19 mouse cellular contexts compared by ENCODE assay signal in the genomic region with DNA sequence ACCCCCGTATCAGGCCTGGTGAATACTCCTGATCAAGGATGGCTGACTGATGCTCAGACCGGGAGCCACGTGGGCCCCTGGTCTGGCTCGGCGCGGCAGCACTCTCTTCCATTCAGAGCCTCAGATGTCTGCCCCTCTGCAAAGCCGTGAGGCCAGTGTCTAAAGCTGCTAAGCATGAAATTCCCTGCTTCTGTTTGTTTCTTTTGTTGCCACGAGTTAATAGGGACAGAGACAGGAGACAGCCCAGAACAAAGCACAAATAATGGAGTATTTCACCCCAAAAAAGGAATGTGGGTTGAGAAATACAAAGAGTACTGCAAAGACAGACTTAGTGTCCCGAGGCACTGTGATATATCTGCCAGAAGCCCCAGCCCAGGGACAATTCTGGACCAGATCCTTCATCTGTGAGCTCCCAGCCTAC.
DNase-seq lines count a peak whose midpoint lies in the region; ATAC-seq and TF ChIP-seq lines count a peak whose summit lies in the region.
"Had no signal": no experiment of that assay in that cellular context is flagged by ENCODE, and none has a peak within 500 bp of the region (broad histone marks: within the 10 kb centered on the region; RNA-seq: fewer than 3 reads in every experiment).

No protein-coding gene starts in this region.

- no peaks in the 10 kb centered on the region for H3K36me3 ChIP-seq in forebrain, embryonic 14.5 days (ENCODE audit: control insufficient read depth, insufficient read depth, low read length)
- no peaks in the 10 kb centered on the region for H3K36me3 ChIP-seq in forebrain, embryonic 13.5 days (ENCODE audit: poor library complexity, severe bottlenecking)
- no peaks in the 10 kb centered on the region for H3K36me3 ChIP-seq in hindbrain, embryonic 11.5 days (ENCODE audit: control insufficient read depth, insufficient read depth, low read length)
- H3K36me3 ChIP-seq in midbrain, embryonic 14.5 days (ENCODE audit: control insufficient read depth, insufficient read depth, low read length) = no peaks in the 10 kb centered on the region
- H3K36me3 ChIP-seq: embryonic facial prominence, embryonic 12.5 days; heart, embryonic 10.5 days; intestine, embryonic 15.5 days had no signal

- TF ChIP-seq CTCF in brain, embryonic 14.5 days (IDR thresholded peaks at IDR 0.05; ENCODE audit: borderline replicate concordance, extremely low read depth, insufficient read depth, insufficient read length) = no peak

- no peak overlapping the region for H3K27ac ChIP-seq in forebrain, embryonic 14.5 days (ENCODE audit: low read depth, low read length)
- H3K27ac ChIP-seq in forebrain, embryonic 13.5 days = no peak overlapping the region
- H3K27ac ChIP-seq in hindbrain, embryonic 11.5 days (ENCODE audit: low read depth, low read length) = peak overlapping the region; percentile 49; the same call in 1 of the 2 replicates
- H3K27ac ChIP-seq in midbrain, embryonic 14.5 days (replicated peaks; ENCODE audit: low read depth, low read length) = no peak overlapping the region; the same call in 1 of the 2 replicates
- H3K27ac ChIP-seq: embryonic facial prominence, embryonic 12.5 days; heart, embryonic 10.5 days; intestine, embryonic 15.5 days; kidney, postnatal 0 days; left cerebral cortex, adult 2 months; liver, embryonic 14.5 days had no signal

- no peak for TF ChIP-seq POLR2A in brain, embryonic 14.5 days (IDR thresholded peaks at IDR 0.05; ENCODE audit: borderline replicate concordance, extremely low read depth, insufficient read depth, insufficient read length, poor library complexity, severe bottlenecking)

- H3K4me1 ChIP-seq in forebrain, embryonic 14.5 days (ENCODE audit: control insufficient read depth, insufficient read depth, low read length) = peaks cover 29% of the 10 kb centered on the region
- H3K4me1 ChIP-seq in forebrain, embryonic 13.5 days = peaks cover 40% of the 10 kb centered on the region
- no peaks in the 10 kb centered on the region; the same call in 1 of the 2 replicates for H3K4me1 ChIP-seq in hindbrain, embryonic 11.5 days (replicated peaks; ENCODE audit: control insufficient read depth, insufficient read depth, low read length)
- peaks cover 31% of the 10 kb centered on the region for H3K4me1 ChIP-seq in midbrain, embryonic 14.5 days (ENCODE audit: control insufficient read depth, insufficient read depth, low read length)
- H3K4me1 ChIP-seq: embryonic facial prominence, embryonic 12.5 days; intestine, embryonic 15.5 days; megakaryocyte, embryonic 14.5 days had no signal

- DNase-seq in forebrain, embryonic 14.5 days (ENCODE audit: low spot score) = peak; percentile 49
- DNase-seq in brain, embryonic 14.5 days (ENCODE audit: low read depth) = peak; percentile 78
- DNase-seq in hindbrain, embryonic 11.5 days (ENCODE audit: low spot score) = peak; percentile 66
- peak; percentile 75 for DNase-seq in midbrain, embryonic 14.5 days
- DNase-seq in B cell, adult 2 months = no peak
- no peak for DNase-seq in cerebellum, postnatal 25 days
- DNase-seq in spleen, postnatal 36 days (ENCODE audit: low spot score in 2 of 2) = no peak
- DNase-seq: cerebellum, adult 9-10 months; gastrocnemius, postnatal 25 days; heart, postnatal 14 days had no signal

- no peak overlapping the region for H3K4me3 ChIP-seq in forebrain, embryonic 14.5 days (ENCODE audit: low read depth, low read length)
- no peak overlapping the region for H3K4me3 ChIP-seq in forebrain, embryonic 13.5 days
- no peak overlapping the region for H3K4me3 ChIP-seq in hindbrain, embryonic 11.5 days (ENCODE audit: low read depth, low read length)
- no peak overlapping the region for H3K4me3 ChIP-seq in midbrain, embryonic 14.5 days (replicated peaks; ENCODE audit: low read depth, low read length)
- H3K4me3 ChIP-seq: embryonic facial prominence, embryonic 12.5 days; heart, embryonic 10.5 days; intestine, embryonic 15.5 days; left cerebral cortex, adult 2 months; megakaryocyte, embryonic 14.5 days had no signal

- no peak; the same call in 1 of the 2 replicates for ATAC-seq in forebrain, embryonic 14.5 days
- no peak for ATAC-seq in forebrain, embryonic 13.5 days
- ATAC-seq in hindbrain, embryonic 11.5 days (ENCODE audit: low FRiP score) = peak; percentile 72
- 0 out of 2 replicates have a peak, but pooled peaks have one; percentile 53 for ATAC-seq in midbrain, embryonic 14.5 days (ENCODE audit: low FRiP score, low TSS enrichment)
- ATAC-seq: intestine, embryonic 15.5 days; lung, postnatal 0 days had no signal

- H3K27me3 ChIP-seq in forebrain, embryonic 14.5 days (replicated peaks; ENCODE audit: control insufficient read depth, insufficient read depth, low read length) = no peaks in the 10 kb centered on the region
- H3K27me3 ChIP-seq in forebrain, embryonic 13.5 days = no peaks in the 10 kb centered on the region
- no peaks in the 10 kb centered on the region for H3K27me3 ChIP-seq in hindbrain, embryonic 11.5 days (ENCODE audit: control insufficient read depth, insufficient read depth, low read length)
- no peaks in the 10 kb centered on the region for H3K27me3 ChIP-seq in midbrain, embryonic 14.5 days (ENCODE audit: control insufficient read depth, insufficient read depth, low read length)
- H3K27me3 ChIP-seq: embryonic facial prominence, embryonic 12.5 days; intestine, embryonic 15.5 days; megakaryocyte, embryonic 14.5 days had no signal

- 0 out of 2 replicates have a peak overlapping the region, but pooled peaks have one; percentile 9 for H3K4me2 ChIP-seq in forebrain, embryonic 14.5 days (ENCODE audit: low read length)
- no peak overlapping the region; the same call in 1 of the 2 replicates for H3K4me2 ChIP-seq in forebrain, embryonic 13.5 days
- no peak overlapping the region for H3K4me2 ChIP-seq in hindbrain, embryonic 11.5 days (replicated peaks; ENCODE audit: low read depth, low read length)
- H3K4me2 ChIP-seq in midbrain, embryonic 14.5 days (ENCODE audit: low read length) = peak overlapping the region; percentile 19; the same call in 1 of the 2 replicates
- H3K4me2 ChIP-seq: embryonic facial prominence, embryonic 12.5 days; intestine, embryonic 15.5 days had no signal

- no peaks in the 10 kb centered on the region for H3K9me3 ChIP-seq in forebrain, embryonic 14.5 days (replicated peaks; ENCODE audit: control insufficient read depth, low read length)
- H3K9me3 ChIP-seq in forebrain, embryonic 13.5 days (replicated peaks) = no peaks in the 10 kb centered on the region
- no peaks in the 10 kb centered on the region for H3K9me3 ChIP-seq in hindbrain, embryonic 11.5 days (ENCODE audit: control insufficient read depth, low read length)
- H3K9me3 ChIP-seq in midbrain, embryonic 14.5 days (ENCODE audit: control insufficient read depth, low read length) = no peaks in the 10 kb centered on the region
- H3K9me3 ChIP-seq: embryonic facial prominence, embryonic 12.5 days; heart, embryonic 10.5 days; intestine, embryonic 15.5 days had no signal

- WGBS in forebrain, embryonic 14.5 days = 4% methylated on average over 9 of the region's 9 CpGs
- whole genome bisulfite sequencing in forebrain, embryonic 13.5 days = 8% methylated on average over 9 of the region's 9 CpGs
- WGBS in hindbrain, embryonic 11.5 days = 24% methylated on average over 9 of the region's 9 CpGs
- 2% methylated on average over 9 of the region's 9 CpGs for WGBS in midbrain, embryonic 14.5 days

- H3K9ac ChIP-seq in forebrain, embryonic 14.5 days (ENCODE audit: low read length) = peak overlapping the region; percentile 17; the same call in 1 of the 2 replicates
- no peak overlapping the region for H3K9ac ChIP-seq in forebrain, embryonic 13.5 days
- no peak overlapping the region for H3K9ac ChIP-seq in hindbrain, embryonic 11.5 days (ENCODE audit: low read depth, low read length)
- H3K9ac ChIP-seq in midbrain, embryonic 14.5 days (replicated peaks; ENCODE audit: low read length) = no peak overlapping the region
- H3K9ac ChIP-seq: embryonic facial prominence, embryonic 12.5 days; intestine, embryonic 15.5 days; liver, embryonic 14.5 days had no signal

Comparison
In these comparisons a context has a peak if more than half of its experiments do, and no peak if none do; other contexts are left out.
1. H3K4me2 ChIP-seq: peak in forebrain, embryonic 14.5 days (single experiment) and midbrain, embryonic 14.5 days (single experiment); none in forebrain, embryonic 13.5 days (single experiment) and hindbrain, embryonic 11.5 days (single experiment).
2. ATAC-seq: peak in hindbrain, embryonic 11.5 days (single experiment) and midbrain, embryonic 14.5 days (single experiment); none in forebrain, embryonic 14.5 days (single experiment) and forebrain, embryonic 13.5 days (single experiment).
3. DNase-seq: peak in forebrain, embryonic 14.5 days (single experiment), brain, embryonic 14.5 days (single experiment), hindbrain, embryonic 11.5 days (single experiment) and midbrain, embryonic 14.5 days (single experiment); none in B cell, adult 2 months (0 of 2), cerebellum, postnatal 25 days (0 of 2) and spleen, postnatal 36 days (0 of 2).